Mouse (Mus musculus) kidney, adult 2 months (tissue): ENCODE data around the gene Tpi1.

Source experiments
- CTCF ChIP-seq: fragments of 200-500 bp; conservative IDR thresholded peaks from 2 replicates; pipeline ENCODE4 v1.5.1; 2011; ENCODE audit warnings: low read depth, mild to moderate bottlenecking, control low read depth, low read length, moderate library complexity, mixed read lengths; ENCODE audit not compliant: insufficient read depth, insufficient read length
- POLR2A ChIP-seq: fragments of 200-500 bp; IDR thresholded peaks from one replicate; pipeline ENCODE4 v1.6.1; 2011; ENCODE audit warnings: low read depth, low read length, control low read depth

DNA sequence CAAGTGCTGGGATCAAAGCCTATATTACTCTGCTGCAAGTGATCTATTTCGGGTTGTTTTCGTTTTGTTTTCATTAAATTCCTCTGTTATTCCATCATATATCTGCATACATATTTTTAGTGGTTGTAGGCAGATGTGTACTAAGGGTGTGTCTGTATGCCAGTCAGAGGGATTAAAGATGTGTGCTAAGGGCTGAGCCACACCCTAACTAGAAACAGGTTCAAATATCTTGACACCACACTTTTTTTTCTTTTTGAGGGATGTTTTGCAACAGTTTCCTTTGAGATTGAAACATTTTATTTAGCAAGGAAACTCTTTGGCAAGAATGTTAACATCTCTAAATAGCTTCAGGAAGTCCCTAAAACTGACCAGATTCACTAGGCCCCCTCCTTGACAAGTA is 17.9 kb downstream of the Tpi1 start:
- no peak for TF ChIP-seq CTCF
- TF ChIP-seq POLR2A: no peak
